Mouse (Mus musculus) 416B (cell line): ENCODE results near the gene Bcl10.
"Not testable (repeated sequence)": the region's sequence is repeated elsewhere in the genome, so short reads cannot be mapped to it uniquely, and the experiment has no call there.

Experiments used
- DNase-seq: peaks from one replicate; pipeline ENCODE4 v3.0.0; 2011; ENCODE audit warnings: low read depth

The Bcl10 gene

DNA sequence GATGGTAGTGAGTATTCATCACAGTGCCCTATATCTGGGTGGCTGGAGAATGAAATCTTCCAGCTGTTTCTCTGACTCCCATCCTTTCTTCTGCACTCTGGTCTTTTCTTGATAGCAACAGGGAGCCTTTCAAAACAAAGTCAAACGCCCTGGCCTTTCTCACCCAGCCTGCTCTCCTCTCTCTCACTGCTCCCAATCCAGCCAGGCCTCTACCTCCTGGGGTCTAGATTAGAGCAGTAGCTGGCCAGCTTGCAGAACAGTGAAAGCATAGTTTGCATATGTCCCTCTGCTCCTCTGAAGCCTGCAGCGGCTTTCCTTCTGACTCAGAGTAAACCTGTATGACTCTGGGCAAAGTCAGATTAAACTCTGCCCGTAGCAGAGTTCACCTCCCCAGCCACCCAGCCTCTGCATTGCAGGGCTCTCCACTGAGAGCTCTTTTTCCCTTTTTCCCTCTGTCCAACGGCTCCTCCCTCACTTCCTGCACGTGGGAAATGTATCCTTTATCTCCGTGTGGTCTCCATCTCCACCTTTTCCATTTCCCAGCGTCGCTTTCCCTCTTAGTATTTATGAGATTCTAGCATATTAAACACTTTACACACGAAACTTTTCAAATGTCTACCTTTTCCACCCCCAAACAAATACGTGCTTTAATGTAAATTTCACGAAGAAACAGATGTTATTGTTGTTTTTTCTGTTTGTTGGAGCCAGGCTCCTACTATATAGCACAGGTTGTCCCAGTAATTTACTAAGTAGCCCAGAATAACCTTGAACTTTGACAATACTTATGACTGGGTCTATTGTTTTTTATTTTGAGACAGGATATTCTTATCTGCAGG lies at the start of gene Bcl10:
Gene Bcl10 (plus strand): TSS at position 786 of the 836 bp plus-strand sequence.
- no peak for DNase-seq

DNA sequence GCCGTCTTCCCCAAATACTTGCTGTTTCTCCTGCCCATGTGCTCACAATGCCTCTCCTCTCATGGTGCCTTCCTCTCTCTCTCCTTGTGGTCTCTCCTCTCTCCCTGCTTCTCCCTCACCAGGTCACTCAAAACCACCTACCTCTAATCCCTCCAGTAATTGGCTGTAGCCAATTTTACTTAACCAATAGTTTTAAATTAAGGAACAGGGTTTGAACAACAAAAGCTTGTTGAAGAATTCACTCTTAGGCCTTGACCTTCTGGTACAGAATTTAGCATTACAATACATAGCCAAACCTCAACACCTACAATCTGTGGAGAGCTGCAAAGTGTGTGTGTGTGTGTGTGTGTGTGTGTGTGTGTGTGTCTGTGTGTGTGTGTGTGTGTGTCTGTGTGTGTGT lies 49.3 kb upstream of the Bcl10 start:
- DNase-seq: no peak

DNA sequence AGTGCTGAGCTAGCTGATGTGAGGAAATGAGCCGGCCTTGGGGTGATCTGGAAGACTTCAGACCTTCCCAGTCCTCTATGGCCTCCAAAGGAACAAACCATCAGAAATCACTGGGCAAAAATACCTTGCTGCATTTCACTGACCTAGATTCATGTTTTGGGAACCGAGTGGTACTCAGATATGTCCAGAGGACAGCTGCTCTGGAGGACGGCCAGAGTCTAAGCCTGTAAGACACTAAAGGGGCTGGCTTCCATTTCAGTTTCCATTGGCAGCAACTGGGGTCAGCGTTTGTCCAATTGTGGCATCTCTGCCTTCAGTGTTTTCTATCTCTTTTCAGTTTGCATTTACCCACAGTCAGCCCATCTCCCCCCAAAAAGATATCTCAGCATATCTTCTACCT lies 48.5 kb upstream of the Bcl10 start:
- DNase-seq: no peak

DNA sequence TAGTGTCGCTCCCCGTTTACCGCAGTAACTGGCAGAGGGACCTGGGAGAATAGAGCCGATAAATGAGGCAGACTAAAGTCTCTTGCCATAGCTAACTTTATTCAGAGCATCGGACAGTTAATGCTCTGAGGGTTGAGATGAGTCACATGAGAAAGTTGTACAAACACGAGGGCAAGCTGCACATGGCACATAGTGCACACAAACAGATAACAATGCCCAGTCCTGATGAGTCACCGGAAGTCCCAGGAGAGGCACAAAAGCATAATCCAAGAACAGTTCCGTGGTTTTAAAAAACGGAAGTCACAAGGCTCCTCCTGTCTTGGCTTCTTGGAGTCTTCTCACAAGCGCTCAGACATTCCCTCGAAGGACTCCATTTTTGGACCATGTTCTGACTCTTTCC lies 46.5 kb upstream of the Bcl10 start:
- DNase-seq: peak; percentile 53

DNA sequence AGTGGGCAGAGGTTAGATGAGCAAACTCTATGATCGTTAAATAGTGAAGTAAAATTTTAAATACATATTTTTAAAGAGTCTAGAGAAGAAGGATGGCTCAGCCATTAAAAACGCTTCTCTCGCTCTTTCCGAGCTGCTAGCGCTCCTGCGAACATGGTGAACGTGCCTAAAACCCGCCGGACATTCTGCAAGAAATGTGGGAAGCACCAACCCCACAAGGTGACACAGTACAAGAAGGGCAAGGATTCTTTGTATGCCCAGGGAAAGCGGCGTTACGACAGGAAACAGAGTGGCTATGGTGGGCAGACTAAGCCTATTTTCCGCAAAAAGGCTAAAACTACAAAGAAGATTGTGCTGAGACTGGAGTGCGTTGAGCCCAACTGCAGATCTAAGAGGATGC lies 43.7 kb upstream of the Bcl10 start:
- DNase-seq: not testable (repeated sequence)

DNA sequence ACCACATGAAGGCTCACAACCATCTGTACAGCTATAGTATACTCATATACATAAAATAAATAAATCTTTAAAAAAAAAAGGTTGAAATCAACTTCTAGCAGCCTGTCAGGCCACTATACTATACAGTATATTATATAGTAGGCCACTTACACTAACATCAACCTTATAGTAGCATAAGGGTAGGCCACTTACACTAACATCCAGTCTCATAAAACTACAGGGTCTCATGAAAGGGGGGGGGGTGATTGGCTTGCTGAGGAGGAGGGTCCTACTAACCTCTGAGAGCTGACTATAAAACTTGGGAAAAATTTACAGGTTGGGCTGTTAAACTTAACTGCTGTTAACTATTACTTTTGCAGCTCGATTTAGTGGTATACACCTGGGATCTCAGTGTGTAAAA lies 42.3 kb upstream of the Bcl10 start:
- DNase-seq: no peak

DNA sequence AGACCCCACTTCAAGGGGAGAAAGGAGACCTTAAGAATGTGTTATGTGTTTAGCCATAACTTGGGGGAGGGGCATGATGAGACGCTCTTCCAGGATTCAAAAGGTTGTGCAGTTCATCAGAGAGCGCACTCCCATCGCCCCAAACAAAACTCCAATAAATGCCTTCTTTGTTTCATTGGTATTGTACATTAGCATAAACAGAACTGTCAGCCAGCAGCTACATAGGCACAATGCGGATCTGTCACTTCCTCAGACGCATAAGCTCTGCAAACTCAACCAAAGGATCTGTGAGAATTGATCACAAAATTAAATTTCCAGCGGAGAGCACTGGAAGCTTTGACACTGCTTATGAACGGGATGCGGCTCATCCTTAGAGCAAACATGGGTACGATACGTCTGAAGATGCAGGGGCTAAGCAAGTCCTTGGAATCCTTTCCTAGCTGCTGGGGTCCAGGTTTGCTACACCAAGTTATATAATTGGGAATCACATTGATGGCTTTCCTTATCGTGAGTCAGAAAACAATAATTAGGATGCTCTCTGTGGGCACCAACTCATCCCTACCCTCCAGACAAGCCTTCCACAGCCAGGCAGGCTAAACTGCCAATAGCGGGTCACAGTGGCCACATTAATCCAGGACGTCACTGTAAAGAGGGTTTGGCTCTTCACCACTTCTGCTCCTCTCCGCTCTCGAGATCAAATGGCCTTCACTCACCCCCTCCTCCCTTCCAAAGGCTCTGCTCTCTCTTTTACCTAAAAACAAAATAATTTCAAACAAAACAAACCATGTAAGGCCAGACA lies 40.3 kb upstream of the Bcl10 start:
- no peak for DNase-seq

DNA sequence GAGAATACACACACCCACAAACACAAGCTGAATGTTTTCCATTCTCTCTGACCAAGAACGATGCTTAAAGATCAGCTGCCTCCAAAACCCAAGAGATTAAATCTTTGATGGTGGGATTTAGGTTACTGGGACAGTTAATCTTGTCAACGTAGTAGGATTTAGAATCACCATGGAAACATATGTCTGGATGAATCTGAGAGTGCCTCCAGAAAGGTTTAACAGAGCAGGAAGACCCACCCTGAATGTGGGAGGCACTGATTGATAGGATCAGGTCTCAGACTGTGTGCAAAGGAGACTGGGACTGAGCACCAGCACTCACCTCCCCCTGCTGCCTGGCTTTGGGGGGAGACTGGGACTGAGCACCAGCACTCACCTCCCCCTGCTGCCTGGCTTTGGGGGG lies 39.4 kb upstream of the Bcl10 start:
- DNase-seq: no peak

DNA sequence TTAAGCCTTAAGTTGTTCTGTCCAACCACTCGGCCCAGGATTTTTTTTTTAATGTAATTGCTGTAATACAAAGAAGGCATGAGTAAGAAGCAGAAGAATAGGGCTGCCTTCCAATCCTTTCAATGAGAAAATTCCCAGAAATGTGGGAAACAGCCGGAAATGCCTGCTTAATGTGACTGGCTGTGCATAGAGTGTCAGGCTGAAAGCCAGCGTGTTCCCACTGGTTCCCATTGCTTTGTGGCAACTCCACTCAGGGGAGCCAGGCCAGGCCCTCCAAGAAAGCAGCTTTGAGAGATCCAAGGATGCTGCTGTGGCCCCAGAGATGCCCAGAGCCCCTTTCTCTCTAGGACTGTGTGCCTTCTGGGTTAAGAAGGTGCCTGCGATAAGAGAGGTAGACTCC lies 37.2 kb upstream of the Bcl10 start:
- no peak for DNase-seq

DNA sequence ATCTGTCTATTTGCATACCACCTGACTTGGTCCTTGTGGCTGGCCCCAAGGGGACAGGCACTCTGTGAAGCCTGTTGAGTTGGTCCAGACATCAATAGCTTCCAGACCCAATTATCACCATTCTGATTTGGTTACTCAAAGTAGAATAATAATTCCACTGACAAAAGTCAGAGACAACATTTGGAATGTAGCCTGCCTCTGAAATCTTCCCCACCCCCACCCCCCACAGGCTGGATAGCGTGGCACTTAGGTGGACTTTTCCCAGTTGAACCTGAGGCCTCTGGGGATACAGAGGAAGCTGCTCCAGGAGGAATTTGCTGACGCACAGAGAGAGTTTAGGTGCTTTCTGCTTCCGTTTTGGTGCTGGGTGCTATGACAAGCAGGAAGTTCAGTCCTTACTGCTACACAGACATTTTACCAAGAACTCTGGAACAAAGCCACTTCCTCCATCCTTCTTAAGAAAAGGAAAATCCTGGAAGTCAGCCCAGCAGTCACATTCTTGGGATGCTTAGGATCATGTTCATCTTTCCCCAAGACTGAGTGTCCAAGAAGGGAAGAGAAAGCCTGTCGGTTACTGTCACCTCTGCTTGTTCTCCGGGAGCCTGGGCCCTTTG lies 36.6 kb upstream of the Bcl10 start:
- no peak for DNase-seq

DNA sequence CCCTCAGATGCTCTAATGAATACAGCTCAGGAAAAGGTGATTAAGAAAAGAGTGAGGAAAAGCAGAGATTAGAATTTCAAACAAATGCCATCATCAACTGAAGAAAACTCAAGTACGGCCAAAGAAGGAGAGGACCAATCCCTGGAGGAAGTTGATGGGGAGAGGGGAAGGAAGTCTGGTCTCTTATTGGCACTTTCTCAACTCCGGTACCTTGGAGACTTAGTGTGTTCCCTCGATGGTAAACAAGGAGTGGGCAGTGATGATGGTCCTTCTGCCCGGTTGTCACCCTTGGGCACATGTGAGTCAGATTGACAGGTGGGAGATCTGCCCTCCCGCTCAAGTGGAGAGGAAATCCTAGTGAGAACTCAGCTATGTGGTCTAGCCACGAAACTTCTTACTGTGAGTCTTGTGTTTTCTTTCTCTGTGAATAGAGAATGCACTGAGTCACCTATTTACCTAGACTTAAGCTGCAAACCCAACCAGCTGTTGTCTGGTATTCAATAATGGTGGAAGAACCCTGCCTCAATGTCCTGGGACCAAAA lies 35.1 kb upstream of the Bcl10 start:
- DNase-seq: peak; percentile 24

DNA sequence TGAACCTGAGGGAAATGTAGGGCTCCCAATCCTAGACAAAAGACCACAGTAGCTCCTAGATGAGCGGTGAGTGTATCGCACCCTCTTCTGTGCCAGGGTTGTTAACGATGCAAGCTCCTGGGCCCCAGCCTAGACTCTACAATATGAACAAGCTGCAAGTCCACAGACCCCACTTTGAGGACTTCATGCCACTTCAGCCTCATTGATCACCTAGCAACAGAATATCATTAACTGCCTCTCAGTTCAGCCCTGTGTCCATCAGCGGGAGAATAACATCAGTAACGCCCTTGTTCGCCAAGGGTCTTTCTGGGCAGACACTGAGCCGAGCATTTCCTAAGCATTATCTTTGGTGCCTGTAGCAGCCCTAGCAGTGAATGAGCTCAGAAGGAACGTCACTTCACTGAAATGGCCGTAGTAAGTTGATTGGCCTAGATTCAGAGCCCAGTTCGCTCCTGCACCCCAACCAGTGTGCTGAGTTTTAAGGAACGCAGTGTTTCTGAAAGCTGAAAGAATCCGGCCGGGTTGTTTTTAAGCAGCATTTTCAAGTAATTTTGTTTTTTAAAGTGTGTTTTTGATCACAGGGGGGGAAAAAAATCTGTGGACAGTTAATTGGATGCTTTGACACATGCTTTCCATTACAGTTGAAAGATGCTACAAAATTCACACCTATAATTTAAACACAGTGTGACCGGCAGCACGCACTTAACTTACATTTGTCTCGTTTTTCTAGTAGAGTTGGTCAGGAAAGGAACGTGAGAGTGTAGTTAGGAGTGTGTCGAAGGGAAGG lies 32.1 kb upstream of the Bcl10 start:
- DNase-seq: no peak

DNA sequence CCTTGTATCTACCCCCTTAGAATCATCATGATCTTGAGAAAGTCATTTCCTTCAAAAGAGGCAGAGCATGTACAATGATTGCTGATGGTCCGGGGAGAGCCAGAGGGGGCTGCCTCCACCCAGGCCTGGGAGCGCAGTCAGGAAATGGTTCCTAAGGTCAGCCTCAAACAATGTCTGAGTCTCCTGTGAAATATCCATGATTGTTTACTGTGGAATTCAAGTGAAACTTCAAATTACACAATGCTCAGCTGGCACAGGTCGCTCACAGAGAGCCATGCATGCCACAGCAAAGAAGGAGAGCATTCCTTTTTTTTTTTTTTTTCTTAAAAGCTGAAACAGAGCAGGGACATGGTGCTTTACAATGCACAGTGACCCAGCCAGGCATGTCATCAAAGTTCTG lies 30.2 kb upstream of the Bcl10 start:
- DNase-seq: no peak

DNA sequence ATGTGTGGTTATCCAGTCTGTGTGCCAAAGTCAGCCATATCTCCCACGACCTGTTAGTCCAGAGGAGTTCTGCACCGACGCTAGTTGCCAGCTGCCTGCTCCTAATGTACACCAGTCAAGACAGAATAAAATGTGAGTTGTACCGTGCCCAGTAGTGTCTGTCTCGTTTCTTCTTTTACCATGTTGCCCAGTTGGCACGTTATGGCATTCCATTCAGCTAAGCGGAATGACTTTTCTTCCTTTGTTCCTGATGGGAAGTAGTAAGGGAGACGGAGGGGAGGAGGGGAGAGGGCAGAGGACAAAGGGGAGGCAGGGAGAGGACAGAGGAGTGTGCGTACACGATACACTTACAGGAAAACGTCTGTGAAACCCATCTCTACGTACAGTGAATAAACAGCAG lies 28.5 kb upstream of the Bcl10 start:
- no peak for DNase-seq

DNA sequence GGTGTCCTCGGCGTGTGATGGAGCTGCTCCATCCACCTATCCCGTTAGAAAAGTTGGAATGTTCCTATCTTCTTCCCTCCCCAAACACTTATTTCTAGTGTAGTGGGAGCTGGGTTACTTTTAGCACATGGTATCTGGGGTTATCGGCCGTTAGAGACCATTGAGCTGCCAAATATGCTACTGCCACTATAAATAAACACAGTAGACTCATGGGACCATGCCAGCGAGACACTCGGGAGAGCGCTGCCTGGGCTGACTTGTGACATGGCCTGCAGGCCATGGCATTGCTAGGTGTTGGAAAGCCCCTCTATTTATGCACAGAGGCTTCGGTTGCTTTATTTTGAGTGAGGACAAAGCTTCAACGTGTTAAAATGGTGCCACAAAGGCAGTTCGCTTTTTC lies 24.9 kb upstream of the Bcl10 start:
- no peak for DNase-seq

DNA sequence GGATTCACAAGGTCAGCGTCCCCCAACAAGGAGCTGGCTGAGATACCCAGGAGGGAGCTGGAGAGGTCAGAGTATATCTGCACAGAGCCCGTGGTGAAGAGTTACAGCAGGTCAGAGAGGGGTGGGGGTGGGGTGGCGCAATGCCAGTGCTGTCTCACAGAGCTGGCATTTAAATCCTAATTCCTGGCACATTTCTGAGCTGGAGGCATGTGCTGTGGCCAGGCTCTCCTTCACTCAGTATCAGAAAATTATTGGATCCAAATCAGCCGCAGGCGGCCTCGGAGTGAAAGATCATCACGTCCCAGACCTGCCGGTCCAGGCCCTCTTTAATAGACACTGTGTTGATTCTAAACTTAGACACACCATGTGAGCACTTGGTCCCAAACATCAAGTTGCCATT lies 22.8 kb upstream of the Bcl10 start:
- DNase-seq: no peak

DNA sequence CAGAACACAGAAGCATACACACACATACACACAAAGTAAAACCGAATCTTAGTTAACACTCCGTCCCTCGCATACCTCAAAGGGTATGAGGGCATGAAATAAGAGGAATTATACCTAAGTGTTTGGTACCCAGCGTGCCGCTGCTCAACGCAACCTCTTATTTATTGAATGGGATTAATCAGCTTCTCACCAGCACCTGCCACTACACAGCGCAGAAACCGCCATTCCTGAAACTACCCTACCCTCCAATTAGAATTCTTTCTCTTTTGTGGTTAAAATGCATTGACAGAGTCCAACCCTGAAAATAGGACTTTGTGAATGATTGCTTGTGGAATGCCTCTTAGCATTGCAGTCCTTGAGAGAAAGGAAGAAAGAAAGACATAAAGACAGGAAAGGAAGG lies 19.1 kb upstream of the Bcl10 start:
- no peak for DNase-seq

DNA sequence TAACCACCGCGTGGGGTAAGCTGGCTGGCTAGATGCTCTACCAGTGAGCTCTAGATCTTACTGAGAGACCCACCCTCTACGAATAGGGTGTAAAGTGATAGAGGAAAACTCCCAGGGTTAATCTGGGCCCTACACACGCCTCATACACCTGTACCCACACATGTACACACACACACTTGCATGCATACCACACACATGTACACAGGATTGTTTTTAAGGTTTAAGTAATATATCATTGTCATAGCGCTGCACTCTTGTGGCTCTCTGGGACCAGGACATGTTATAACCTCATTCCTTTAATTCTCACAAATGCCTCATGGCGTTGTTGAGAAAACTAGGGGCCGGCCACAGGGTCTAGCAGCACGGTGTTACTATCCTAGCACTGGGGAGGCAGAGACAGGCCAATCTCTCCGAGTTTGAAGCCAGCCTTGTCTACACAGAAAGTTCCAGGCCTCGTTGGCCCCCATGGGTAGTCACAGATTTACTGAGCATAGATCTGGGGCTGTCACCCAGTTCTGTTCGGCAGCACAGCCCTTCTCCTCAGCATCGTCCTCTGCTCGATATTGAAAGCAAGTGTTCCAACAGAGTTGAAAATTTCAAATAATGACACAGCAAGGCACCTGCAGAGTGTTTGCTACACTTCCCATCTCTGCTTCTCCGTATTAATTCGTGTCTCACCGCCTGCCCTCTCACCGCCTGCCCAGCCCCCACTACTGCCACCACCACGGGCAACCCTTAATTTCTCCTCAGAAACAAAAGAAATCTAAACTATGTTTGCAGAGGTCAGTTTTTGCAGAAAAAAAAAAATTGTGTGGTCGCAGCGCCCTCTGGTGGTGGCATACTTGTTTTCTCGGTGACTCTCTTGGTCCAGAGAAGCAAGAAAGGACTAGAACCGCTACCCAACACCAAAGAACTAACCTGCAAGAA lies 17.5 kb upstream of the Bcl10 start:
- peak; percentile 76 for DNase-seq

DNA sequence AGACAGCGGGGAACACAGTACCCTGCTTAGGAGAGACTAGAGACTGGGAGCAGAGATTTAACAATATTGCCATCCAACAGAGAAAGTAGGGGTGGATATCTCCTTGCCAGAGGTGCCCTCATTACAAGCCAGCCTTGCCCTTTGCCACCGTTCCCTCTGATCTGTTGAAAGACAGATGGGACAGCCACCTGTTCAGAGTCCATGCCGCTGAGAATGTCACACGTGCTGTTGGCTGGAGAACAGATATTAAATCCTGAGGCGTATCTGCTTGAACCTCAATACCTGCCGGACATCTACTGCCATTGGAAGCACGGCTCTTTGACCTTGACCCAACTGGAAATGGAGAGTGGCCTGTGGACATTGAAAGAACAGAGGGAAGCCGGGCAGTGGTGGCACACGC lies 16.0 kb upstream of the Bcl10 start:
- DNase-seq: no peak

DNA sequence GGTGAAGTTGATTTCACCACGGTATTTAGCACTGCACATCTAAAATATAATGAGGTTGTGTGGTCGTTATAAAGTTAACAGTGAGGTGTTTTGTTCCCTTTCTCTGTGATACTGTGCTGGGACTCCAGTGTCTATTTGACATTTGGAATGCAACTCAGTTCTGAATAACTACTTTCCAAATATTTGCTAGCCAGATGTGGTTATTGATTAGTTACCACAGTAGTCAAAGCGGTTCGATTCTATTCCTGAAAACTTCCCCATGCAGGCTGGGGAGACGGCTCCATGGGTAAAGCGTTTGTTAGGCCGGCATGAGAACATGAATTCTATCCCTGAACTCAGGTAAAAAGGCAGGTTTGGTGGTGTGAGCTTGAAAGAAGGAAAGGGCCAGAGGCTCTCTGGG lies 10.1 kb upstream of the Bcl10 start:
- DNase-seq: no peak

DNA sequence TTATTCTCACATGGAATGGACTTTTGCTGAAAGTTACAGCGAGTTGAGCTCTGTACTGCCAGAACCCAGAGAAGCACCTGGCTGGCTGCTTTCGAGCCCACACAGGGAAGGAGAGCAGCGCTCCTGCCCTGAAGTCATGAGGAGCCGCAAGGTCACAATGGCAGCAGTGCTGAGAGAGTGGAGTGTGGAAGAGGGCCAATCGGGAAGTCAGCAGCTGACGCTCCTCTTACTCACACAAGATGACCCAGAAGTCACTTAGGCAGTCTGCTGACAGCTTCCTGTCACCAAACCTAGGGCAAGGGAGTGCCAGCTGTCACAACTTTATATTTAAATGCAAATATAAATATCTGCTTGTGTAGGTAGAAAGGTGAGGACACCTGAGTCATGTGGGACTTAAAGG lies 9.3 kb upstream of the Bcl10 start:
- DNase-seq: no peak
